Mouse (Mus musculus) thymus, adult 18-20 months (tissue): Measurements from ENCODE around the gene Tmco1.
"Not testable (repeated sequence)": the region's sequence is repeated elsewhere in the genome, so short reads cannot be mapped to it uniquely, and the experiment has no call there.

ENCODE experiments used
- DNase-seq, 2 experiments: peaks; one replicate each; pipeline ENCODE4 v3.0.0; 2022; ENCODE audit warnings: mixed read lengths in 2 of 2

Gene Tmco1

DNA sequence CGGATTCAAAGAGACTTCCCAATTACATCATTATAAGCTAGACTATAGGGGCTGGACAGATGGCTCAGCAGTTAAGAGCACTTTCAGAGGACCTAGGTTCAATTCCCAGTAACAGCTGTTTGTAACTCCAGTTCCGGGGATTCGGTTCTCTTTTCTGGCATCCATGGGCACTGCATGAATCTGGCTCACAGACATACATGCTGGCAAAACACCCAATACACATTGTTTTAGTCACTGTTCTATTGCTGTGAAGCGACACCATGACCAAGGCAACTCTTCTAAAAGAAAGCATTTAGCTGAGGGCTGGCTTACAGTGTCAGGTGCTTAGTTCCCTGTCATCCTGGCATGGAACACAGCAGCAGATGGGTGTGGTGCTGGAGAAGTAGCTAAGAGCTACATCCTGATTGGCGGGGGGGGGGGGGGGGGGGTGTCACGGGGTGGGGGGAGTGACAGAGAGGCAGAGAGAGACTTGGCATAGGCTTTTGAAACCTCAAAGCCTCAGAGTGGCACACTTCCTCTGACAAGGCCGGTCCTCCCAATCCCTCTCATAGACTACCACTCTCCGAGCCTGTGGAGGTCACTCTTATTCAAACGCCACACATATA lies 31.1 kb downstream of the Tmco1 start:
- no peak for DNase-seq

DNA sequence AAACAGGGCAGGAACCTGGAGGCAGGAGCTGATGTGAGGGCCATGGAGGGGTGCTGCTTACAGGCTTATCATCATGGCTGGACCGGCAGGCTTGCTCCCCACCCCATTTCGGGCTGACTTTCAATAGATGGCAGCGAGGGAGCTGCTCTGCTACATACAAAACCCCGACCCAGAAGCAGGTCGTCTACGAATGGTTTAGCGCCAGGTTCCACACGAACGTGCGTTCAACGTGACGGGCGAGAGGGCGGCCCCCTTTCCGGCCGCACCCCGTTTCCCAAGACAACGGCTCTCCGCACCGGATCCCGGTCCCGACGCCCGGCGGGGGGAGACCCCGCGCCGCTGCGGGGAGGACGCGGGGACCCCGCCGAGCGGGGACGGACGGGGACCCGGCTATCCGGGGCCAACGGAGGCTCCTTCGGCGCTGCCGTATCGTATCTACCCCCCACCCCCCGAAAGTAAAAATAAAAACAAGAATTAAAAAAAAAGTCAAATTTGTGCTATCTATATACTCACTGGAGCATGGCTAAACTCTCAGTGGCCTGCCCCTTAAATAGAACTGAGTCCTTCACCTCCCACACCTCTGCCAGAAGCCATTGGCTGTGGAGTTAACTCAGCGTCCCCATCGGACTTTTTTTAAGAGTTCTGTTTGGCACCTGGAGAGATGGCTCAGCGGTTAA lies 32.1 kb downstream of the Tmco1 start:
- no peak for DNase-seq

DNA sequence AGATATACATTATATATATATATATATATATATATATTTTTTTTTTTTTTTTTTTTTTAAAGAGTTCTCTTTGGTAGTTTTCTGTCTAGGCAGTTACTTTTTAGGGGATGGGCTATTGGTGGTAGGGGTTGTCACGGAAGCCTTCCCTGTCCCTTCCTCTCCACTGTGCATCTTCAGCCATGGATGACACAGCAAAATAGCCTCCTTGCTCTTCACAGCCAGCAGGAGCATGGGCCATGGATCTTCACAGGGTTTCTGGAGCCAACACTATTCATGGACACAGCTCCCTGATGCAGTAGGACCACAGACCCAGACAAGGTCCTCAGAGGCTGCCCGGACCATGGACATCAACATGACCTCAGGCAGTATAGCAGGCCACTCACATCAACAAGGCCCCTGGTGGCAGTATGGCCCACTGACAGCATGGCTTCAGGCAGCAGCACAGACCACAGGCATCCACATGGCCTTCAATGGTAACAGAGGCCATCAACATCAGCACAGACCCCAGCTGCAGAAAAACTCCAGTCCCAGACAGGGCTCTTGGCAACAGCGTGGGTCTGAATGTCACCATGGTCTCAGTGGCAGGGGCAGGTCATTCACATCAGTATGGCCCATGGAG lies 32.8 kb downstream of the Tmco1 start:
- no peak for DNase-seq

DNA sequence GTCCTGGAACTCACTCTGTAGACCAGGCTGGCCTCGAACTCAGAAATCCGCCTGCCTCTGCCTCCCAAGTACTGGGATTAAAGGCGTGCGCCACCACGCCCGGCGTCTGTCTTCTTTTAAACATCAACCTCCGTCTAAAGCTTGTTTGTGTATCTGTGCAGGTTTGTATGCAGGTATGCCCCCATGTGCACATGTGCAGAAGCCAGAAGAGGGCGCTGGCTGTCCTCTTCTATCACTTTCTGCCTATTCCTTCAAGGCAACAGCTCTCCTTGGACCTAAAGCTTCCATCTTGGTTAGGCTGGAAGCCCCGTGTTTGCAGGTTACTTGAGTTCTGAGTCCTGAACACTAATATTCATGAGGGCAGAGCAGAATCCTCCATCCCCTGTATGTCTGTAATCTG lies 34.7 kb downstream of the Tmco1 start:
- no peak for DNase-seq

DNA sequence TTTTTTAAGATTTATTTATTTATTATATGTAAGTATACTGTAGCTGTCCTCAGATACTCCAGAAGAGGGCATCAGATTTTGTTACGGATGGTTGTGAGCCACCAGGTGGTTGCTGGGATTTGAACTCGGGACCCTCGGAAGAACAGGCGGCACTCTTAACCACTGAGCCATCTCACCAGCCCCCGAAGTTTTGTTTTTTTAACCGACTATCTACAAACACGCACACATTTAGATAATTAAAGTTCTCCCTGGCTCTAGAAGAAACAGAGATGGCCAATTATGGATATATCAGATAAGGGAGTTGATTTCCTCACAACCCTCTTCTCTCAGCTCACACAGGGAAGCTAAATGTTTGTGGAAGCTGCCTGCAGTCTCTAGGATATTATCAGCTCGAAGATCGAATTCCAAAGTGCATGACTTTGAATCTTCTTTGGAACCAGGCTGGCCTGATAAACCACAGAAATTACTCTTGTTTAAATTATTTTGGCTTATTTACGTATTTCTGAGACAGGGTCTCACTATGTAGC lies 37.9 kb downstream of the Tmco1 start:
- not testable (repeated sequence) for DNase-seq

DNA sequence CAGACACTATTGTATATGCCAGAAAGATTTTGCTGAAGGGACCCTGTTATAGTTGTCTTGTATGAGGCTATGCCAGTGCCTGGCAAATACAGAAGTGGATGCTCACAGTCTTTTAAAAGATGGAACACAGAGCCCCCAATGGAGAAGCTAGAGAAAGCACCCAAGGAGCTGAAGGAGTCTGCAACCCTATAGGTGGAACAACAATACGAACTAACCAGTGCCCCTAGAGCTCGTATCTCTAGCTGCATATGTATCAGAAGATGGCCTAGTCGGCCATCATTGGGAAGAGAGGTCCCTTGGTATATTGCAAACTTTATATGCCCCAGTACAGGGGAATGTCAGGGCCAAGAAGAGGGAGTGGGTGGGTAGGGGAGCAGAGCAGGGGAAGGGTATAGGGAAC lies 41.0 kb downstream of the Tmco1 start:
- DNase-seq, result not testable (repeated sequence)

DNA sequence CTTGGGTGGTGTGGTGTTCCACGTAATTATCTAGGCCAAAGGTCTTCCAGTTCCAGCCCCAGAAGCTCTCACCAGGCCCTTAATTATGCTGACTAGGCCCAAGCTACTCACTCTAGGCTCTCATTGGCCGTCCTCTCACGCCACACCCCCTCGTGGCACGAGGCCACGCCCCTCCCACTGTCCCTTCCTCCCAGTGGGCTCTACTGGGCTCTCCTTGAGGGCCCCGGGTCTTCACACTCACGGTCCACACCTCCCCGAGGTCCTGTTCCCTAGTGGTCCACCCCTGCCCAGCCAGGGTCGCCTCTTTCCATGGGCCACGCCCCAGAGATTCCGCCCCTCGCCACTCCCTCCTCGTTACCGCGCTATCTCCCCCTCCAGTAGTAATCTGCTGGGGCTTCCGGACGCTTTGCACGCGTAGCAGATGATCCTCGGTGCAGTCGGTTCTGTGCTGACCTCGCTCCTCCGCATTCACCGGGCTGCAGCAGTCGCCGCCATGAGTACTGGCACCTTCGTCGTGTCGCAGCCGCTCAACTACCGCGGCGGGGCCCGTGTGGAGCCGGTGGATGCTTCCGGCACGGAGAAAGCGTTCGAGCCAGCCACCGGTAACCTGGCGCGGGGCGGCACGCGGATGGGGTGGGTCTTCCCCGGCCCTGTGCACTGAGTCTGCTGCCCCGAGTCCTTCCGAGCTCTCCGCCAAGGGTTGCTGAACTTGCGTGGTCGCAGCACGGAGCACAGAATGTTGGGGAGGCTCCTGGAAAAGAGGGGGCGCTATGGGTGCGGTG lies 41.8 kb downstream of the Tmco1 start, which contains the start of gene Aldh9a1:
Gene Aldh9a1 (plus strand): TSS at position 177 of the 782 bp plus-strand sequence.
- peak; percentile 69 to 77 for DNase-seq

DNA sequence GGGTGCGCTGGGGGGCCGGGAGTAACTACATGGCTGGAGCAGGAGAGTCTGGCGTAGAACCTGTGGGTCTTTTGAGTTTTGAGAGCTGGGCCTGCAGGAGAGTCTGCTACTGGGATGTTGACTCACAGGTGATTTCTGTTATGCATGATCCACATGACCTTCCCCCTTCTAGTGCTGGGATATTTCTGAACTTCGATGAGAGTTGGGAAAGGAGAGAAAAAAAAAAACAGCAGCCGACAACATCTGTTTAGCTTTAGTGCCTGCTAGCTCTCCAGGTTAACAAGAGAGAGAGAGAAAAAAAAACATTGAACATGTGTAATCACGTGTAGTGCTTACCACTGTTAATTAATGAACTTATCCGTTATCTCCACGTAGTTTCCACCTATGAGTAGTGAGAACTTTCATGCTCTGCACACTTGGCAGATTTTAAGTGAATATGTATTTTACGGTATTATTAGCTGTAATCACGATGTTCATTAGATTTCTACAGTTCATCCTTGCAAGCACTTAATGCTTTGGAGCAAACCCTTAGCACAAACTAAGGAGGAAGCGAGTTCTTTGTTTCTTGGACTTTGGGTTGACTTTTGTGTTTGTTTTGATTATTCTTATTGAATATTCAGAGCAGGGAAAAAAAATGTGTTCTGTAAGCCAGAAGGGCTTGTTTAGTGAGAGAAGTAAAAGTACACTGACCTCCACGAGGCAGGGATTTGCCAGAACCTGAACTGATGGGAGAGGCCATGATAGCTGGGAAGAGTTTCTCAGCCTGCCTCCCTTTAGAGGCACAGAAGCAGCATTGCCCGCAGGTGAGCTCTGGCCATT lies 42.6 kb downstream of the Tmco1 start:
- no peak for DNase-seq

DNA sequence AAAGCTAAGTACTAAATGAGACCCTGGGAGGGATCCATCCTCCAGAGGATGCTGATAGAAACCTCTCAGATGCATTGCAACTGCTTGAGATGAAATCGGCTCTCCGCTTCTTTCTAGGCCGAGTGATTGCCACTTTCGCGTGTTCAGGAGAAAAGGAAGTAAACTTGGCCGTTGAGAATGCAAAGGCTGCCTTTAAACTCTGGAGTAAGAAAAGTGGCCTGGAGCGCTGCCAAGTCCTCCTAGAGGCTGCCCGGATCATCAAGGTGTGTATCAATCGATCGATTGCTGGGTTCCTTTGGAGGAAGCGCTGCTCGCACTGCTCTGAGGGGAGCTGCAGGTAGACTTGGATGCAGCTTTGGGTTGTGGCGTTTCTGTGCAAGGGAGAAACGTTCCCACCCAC lies 44.2 kb downstream of the Tmco1 start:
- no peak for DNase-seq

DNA sequence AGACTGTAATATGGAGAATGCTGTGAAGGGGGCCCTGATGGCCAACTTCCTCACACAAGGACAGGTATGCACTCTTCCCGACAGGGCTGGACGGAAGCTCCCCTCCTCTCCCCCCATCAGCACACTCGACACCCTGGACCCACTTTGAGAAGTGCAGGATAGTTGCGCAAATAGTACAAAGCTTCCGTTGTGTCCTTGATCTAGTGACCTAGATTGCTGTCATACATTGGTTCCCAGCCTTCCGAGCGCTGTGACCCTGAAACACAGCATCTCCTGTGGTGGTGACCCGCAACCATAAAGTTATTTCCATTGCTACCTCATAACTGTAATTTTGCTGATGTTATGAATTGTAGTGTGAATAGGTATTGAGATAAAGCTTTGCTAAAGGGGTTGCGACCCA lies 49.2 kb downstream of the Tmco1 start:
- DNase-seq, result no peak

DNA sequence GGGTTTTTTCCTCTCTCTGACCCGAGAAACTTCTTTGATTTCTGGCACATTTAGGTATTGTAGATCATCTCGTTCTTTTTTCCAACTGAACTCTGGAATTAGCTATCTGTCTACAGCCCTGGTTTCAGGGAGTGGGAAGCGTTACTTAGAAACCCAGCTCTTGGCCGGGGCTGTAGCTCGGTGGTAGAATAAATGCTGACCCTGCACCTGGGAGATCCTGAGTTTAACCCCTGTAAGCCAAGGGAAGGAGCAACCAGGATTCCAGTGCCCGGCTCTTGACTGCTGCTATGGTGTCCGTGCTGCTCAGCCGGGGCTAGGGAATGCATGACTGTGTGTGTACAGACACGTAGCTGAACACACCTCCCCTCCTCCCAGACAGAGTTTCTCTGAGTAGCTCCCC lies 50.6 kb downstream of the Tmco1 start:
- no peak for DNase-seq

DNA sequence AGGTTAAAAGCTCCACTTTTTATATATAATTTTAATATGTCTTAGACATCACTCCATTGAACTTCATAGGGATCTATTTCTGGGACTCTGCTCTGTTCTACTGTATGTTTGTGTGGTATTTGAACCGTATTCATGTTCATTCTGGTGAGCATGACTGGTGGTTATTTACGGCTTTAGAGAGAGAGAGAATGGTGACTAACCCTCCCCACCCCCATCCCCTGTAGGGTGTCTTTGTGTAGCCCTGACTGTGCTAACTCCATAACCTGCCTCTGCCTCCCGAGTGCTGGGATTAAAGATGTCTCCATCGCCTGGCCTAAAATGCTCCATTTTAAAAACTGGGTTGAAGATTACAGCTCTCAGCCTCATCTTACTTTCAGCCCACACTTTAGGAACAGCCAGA lies 52.1 kb downstream of the Tmco1 start:
- DNase-seq, result no peak

DNA sequence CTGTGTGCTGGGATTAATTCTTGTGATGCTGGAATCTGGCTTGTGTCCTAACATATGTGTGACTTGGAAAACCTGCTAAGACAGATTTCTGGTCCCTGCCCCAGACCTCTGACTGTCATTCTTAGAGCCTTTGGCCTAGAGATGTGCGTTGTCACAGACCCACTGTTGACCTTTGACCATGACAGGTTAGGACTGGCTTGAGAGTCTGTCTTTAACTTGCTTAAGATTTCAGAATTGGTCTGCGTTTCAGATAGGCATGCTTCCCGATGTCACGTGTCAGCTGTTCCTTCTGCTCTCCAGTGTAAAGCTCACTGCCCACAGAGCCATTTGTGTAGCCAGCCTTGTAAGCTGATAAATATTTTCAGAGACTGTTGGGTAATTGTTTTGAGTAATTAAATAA lies 54.6 kb downstream of the Tmco1 start:
- no peak for DNase-seq

DNA sequence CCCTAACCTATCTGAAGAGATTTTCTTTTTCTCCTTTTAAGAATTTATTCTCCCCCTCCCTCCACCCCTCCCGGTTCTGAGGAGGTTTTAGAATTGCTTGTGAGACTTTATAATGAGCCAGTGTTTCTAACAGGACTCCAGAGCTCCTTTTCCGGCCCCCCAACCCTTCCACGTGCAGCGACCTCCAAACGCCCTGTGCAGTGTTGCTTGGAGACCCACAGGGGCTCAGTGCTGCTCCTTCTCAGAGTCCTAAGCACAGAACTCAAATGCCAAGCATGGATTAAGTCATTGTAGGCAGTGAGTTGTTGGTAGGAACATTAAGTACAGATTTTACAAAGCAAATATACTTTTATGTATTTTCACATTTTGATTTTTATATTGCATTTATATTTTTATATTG lies 55.1 kb downstream of the Tmco1 start:
- DNase-seq, result no peak

DNA sequence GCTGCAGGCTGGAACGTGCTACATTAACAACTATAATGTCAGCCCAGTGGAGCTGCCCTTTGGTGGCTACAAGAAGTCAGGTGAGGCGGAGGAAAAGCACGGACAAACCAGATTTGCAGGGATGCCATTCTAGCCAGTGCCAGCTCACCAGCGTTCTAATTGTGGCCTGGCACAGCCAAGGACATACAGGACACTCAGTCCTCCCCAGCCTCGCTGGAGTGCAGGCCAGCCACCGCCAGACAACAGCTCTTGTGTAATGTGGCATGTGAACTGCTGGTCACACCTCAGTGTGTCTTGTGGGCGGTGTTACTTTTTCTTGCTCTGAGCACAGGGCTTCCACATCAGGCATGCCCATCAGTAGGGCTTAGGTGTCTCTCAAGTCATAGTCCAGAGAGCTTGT lies 57.6 kb downstream of the Tmco1 start:
- no peak for DNase-seq

DNA sequence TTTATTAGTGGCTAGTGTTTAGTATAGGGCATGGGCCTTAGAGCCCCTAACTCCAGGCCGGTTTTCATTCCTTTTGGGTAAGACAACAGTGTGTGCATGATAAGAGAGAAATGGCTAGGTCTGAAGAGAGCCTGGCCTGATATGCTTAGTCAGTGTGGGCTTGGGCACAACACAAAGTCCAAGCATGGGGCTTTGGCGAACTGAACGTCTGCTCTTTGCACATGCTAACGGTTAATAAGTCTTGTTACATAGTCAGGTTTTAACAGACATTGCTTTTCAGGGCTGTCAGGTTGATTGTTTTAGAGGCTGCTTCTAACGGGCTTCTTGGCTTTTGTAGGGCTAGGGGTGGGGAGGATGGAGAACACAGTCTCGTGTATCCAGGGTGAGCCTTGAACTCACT lies 58.4 kb downstream of the Tmco1 start:
- no peak for DNase-seq

DNA sequence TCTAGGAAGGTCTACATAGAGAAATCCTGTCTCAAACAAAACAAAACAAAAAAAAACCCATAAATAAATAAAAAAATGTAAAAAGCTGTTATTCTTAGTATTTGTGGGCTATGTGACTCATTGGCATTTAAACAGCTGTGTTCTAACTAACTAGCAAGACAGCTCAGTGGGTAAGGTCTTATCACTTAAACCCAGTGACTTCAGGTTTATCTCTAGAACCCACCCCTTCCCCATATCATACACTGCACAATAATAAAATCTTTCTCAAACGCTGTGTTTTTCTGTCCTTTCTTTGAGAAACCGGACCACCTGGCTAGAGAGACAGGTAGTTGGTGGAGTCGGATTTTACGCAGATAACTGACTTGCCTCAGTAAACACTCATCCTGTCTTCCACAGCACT lies 59.8 kb downstream of the Tmco1 start:
- DNase-seq, result no peak

DNA sequence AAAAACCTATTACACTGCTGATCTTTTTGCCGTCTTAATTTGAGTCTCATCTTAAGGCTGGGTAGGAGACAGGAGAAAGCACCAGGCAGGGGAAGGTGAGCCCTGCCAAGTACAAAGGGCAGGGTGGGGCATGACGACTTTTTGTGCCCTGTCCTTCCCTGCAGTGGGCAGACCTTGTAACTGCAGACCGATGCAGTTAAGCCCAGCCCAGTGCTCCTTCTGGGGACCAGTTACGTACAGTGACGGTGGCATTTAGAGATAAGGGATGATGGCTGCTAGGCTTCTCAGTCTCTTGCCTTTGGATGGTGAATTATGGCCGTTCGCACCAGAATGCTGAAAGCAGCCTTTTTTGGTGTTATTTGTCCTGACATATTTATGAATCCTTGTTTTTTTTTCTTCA lies 60.3 kb downstream of the Tmco1 start:
- DNase-seq, result no peak

DNA sequence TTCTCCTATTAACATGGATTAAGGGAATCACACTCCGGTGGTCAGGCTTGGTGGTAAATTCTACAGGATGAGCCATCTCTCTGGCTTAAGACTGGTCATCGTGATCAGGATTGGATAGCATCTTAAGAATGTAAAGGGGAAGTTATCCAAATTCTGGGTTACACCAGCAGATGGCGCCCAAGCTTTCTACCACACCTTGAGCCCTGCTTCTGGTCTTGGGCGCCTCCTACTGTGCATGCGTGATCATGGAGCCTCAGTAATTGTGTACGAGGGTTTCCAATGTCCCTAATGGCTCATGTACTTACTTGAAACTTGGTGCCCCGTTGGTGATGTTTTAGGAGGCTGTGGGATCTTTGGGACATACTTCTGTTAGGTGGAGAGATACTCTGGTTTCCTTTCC lies 61.7 kb downstream of the Tmco1 start:
- peak; percentile 58 to 68 for DNase-seq

DNA sequence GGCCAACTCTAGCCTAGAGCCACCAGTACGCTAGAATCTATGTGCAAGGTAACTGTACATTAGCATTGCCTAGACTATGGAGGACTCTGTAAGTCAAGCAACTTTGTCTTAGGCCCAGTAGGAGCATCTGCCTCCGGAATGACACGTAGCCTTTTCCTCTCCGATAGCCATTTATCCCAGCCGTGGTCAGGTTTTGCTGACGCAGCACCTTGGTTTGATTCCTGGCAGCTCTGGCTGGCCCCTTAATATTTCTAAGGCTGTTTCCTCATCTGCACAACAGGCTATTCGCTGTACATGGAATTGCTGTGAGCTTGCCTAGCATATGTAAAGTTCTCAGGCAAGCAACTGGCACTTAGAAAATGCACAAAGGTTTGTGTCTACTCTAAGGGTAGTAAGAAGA lies 64.6 kb downstream of the Tmco1 start:
- no peak for DNase-seq

DNA sequence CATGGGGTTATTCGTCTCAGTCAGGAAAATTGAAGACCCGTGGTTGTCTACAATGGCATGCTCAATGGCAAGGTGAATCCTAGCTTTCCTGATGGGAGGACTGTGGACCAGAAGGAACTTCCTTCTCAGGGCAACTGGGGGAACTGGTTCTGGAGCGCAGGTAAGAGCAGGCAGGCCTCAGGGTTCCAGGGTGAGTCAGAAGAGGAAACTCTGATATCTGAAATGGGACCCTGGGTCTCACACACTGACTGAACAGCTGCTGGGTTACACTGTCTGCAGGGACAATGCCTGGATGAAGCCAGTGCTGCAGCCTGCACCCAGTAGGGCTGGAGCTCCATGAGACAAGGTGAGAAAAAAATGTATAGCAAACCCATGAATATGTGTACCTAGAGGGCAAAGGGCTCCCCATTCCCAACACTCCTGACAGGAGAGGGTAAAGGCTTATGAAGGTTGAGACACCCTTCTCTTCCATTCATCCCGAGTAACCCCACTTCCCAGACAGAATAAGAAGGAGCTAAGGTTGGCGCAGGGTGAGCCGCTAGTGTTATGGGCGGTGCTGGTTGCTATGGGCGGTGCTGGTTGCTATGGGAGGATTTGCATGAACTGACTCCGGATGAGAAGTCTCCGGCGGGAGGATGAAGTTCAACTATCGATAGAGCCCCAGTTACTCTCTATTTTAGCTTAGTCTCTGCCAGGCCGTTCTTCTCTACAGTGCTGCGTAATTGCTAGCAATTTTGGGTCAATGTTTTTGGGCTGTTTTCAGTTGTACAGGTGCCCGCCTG lies 66.0 kb downstream of the Tmco1 start:
- DNase-seq, result peak in 1 of 2 experiments; percentile 40

DNA sequence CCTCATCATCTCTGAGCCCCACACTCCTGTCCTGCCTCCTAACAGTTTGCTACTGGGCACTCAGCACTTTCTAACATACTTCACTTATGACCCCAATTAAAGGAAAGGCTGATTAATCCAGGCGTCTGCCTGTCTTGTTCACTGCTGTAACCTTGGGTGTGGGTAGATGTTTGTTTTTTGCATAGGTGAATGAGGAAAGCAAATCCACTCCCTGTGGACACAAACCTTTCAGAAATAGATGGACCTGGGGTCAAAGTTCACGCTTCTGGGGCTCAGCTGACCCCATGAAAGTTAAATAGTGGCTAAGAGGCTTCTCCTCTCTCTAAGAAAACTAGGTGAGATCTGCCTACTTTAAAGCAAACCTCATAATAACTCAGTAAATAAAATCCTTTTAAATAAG lies 66.8 kb downstream of the Tmco1 start:
- DNase-seq, result no peak
